Mouse (Mus musculus) layer of hippocampus, postnatal 25 days (tissue): ENCODE data around the gene Dnm3. TPM values are rescaled to one million over a fixed set of nuclear protein-coding genes. Genes with fewer than 3 reads are reported as not detected.

Experiments
- DNase-seq, 2 experiments: peaks; one replicate each; pipeline ENCODE4 v3.0.0; 2022; ENCODE audit warnings: mixed read lengths in 2 of 2, low spot score in 1 of 2; ENCODE audit errors: extremely low spot score in 1 of 2
- total RNA-seq, 2 experiments: library from RNA; stranded (reverse); gene quantifications; 2 replicates each; pipeline ENCODE4 v1.2.3; 2021

The Dnm3 gene
- total RNA-seq, 2 experiments from 2014 or later, result 66.1 to 83.0 TPM

- no peak for DNase-seq
Measured at GRCm38 (mm10) chr1:162011523-162012245, 466.1 kb downstream of the Dnm3 start.

GRCm38 (mm10) chr1:162009086-162009485 lies 468.7 kb downstream of the Dnm3 start:
- no peak for DNase-seq

GRCm38 (mm10) chr1:162008631-162009067 lies 469.2 kb downstream of the Dnm3 start:
- no peak for DNase-seq

GRCm38 (mm10) chr1:162008208-162008607 lies 469.6 kb downstream of the Dnm3 start:
- no peak for DNase-seq

GRCm38 (mm10) chr1:162006109-162006508 lies 471.7 kb downstream of the Dnm3 start:
- DNase-seq, result no peak

GRCm38 (mm10) chr1:162004821-162005770 lies 472.7 kb downstream of the Dnm3 start:
- no peak for DNase-seq

- DNase-seq, result no peak
Measured at GRCm38 (mm10) chr1:162004518-162004780, 473.4 kb downstream of the Dnm3 start.

- no peak for DNase-seq
Measured at GRCm38 (mm10) chr1:162003729-162004517, 473.9 kb downstream of the Dnm3 start.

GRCm38 (mm10) chr1:162001328-162001727 lies 476.5 kb downstream of the Dnm3 start:
- DNase-seq, result no peak

- DNase-seq, result peak; percentile 23 to 40
Measured at GRCm38 (mm10) chr1:161999882-162000371, 477.9 kb downstream of the Dnm3 start.

GRCm38 (mm10) chr1:161999338-161999737 lies 478.5 kb downstream of the Dnm3 start:
- DNase-seq, result no peak

GRCm38 (mm10) chr1:161998781-161999180 lies 479.1 kb downstream of the Dnm3 start:
- no peak for DNase-seq

GRCm38 (mm10) chr1:161992389-161992788 lies 485.4 kb downstream of the Dnm3 start:
- DNase-seq, result no peak

GRCm38 (mm10) chr1:161991846-161992245 lies 486.0 kb downstream of the Dnm3 start:
- DNase-seq, result no peak

- no peak for DNase-seq
Measured at GRCm38 (mm10) chr1:161990684-161991578, 486.9 kb downstream of the Dnm3 start.

GRCm38 (mm10) chr1:161983979-161984566 lies 493.8 kb downstream of the Dnm3 start:
- no peak for DNase-seq

- no peak for DNase-seq
Measured at GRCm38 (mm10) chr1:161983451-161983850, 494.4 kb downstream of the Dnm3 start.

- no peak for DNase-seq
Measured at GRCm38 (mm10) chr1:161980626-161981298, 497.1 kb downstream of the Dnm3 start.

GRCm38 (mm10) chr1:161980046-161980445 lies 497.8 kb downstream of the Dnm3 start:
- DNase-seq, result no peak
